Mouse (Mus musculus) CH12.LX (cell line): Measurements from ENCODE around the gene Tsen2. TPM values are rescaled to one million over a fixed set of nuclear protein-coding genes. Genes with fewer than 3 reads are reported as not detected.

Source experiments
- DNase-seq: peaks from one replicate; pipeline ENCODE4 v3.0.0-alpha.2; 2013; ENCODE audit errors: extremely low read depth
- H3K27ac ChIP-seq: 2 replicates; pipeline ENCODE4 v1.5.1; 2012; ENCODE audit warnings: low read depth, mild to moderate bottlenecking, control low read depth, moderate library complexity; ENCODE audit not compliant: insufficient read depth
- H3K27me3 ChIP-seq: replicated peaks from 2 replicates; pipeline ENCODE3; 2012; ENCODE audit warnings: inconsistent platforms
- H3K36me3 ChIP-seq, 2 experiments: replicated peaks in 1 of 2; 2 replicates each; pipeline versions ENCODE3 to v1.6.1; 2012; ENCODE audit warnings: inconsistent platforms in 1 of 2, low read length in 1 of 2, mild to moderate bottlenecking in 1 of 2, mixed read lengths in 1 of 2, moderate library complexity in 1 of 2; ENCODE audit not compliant: control insufficient read depth in 1 of 2, insufficient read depth in 1 of 2
- H3K4me1 ChIP-seq, 2 experiments: 2 replicates each; pipeline ENCODE4 v1.6.1; 2012; ENCODE audit warnings: inconsistent platforms in 1 of 2, moderate library complexity in 1 of 2; ENCODE audit not compliant: insufficient read depth in 2 of 2, control insufficient read depth in 1 of 2
- H3K4me2 ChIP-seq: 2 replicates; pipeline ENCODE4 v1.6.1; 2012; ENCODE audit warnings: low read depth, mild to moderate bottlenecking, control low read depth; ENCODE audit not compliant: poor library complexity, insufficient read depth, severe bottlenecking
- H3K4me3 ChIP-seq, 3 experiments: fragments of 150-350 bp in 1 of 3; sonication (generic) in 1 of 3; replicated peaks in 1 of 3; 2 replicates each; pipeline versions ENCODE3 to v1.5.1; 2011 to 2012; ENCODE audit warnings: low read depth in 2 of 3, low read length in 2 of 3, mild to moderate bottlenecking in 2 of 3, moderate library complexity in 2 of 3, control low read depth in 1 of 3, improper control_type of control experiment in 1 of 3, inconsistent platforms in 1 of 3, mixed read lengths in 1 of 3; ENCODE audit not compliant: poor library complexity in 1 of 3
- H3K79me2 ChIP-seq: replicated peaks from 2 replicates; pipeline ENCODE4 v1.6.1; 2012; ENCODE audit warnings: mild to moderate bottlenecking, moderate library complexity; ENCODE audit not compliant: control insufficient read depth, poor library complexity, insufficient read depth, severe bottlenecking; ENCODE audit errors: extremely low read depth
- H3K9ac ChIP-seq: 2 replicates; pipeline ENCODE4 v1.6.1; 2012; ENCODE audit warnings: low read depth, mild to moderate bottlenecking, control low read depth, moderate library complexity; ENCODE audit not compliant: insufficient read depth
- H3K9me3 ChIP-seq: replicated peaks from 2 replicates; pipeline ENCODE3; 2012; ENCODE audit warnings: low read length, inconsistent platforms, mixed read lengths
- BHLHE40 ChIP-seq: IDR thresholded peaks from 2 replicates; pipeline ENCODE4 v1.6.1; 2011; ENCODE audit warnings: mild to moderate bottlenecking, low read depth, low read length, improper control_type of control experiment
- CHD1 ChIP-seq: IDR thresholded peaks from 2 replicates; pipeline ENCODE4 v1.6.1; 2012; ENCODE audit warnings: low read depth, low read length, improper control_type of control experiment, inconsistent platforms
- CHD2 ChIP-seq: IDR thresholded peaks from 2 replicates; pipeline ENCODE4 v1.6.1; 2011; ENCODE audit warnings: low read length, improper control_type of control experiment
- CTCF ChIP-seq, 2 experiments: IDR thresholded peaks in 1 of 2; conservative IDR thresholded peaks in 1 of 2; 2 replicates each; pipeline ENCODE4 v1.5.1; 2011 to 2012; ENCODE audit warnings: low read depth in 2 of 2, low read length in 2 of 2, improper control_type of control experiment in 1 of 2, inconsistent platforms in 1 of 2, mild to moderate bottlenecking in 1 of 2, moderate library complexity in 1 of 2
- E2F4 ChIP-seq: IDR thresholded peaks from 2 replicates; pipeline ENCODE4 v1.6.1; 2011; ENCODE audit warnings: low read depth, low read length, improper control_type of control experiment; ENCODE audit not compliant: insufficient replicate concordance
- EP300 ChIP-seq: IDR thresholded peaks from 2 replicates; pipeline ENCODE4 v1.6.1; 2011; ENCODE audit warnings: low read length, improper control_type of control experiment
- ETS1 ChIP-seq: conservative IDR thresholded peaks from 2 replicates; pipeline ENCODE4 v1.6.1; 2012; ENCODE audit warnings: low read depth, mild to moderate bottlenecking, inconsistent platforms, low read length, improper control_type of control experiment, moderate library complexity
- IRF4 ChIP-seq: IDR thresholded peaks from 2 replicates; pipeline ENCODE4 v1.6.1; 2014; ENCODE audit warnings: low read depth, mild to moderate bottlenecking, inconsistent platforms, low read length, improper control_type of control experiment
- KAT2A ChIP-seq: IDR thresholded peaks from 2 replicates; pipeline ENCODE4 v1.6.1; 2012; ENCODE audit warnings: low read length, improper control_type of control experiment, inconsistent platforms; ENCODE audit not compliant: insufficient replicate concordance
- MAFK ChIP-seq: IDR thresholded peaks from 2 replicates; pipeline ENCODE4 v1.6.1; 2011; ENCODE audit warnings: low read length, improper control_type of control experiment; ENCODE audit not compliant: insufficient replicate concordance
- MAZ ChIP-seq: IDR thresholded peaks from 2 replicates; pipeline ENCODE4 v1.6.1; 2012; ENCODE audit warnings: low read depth, mild to moderate bottlenecking, inconsistent platforms, low read length, improper control_type of control experiment, moderate library complexity
- MEF2A ChIP-seq: IDR thresholded peaks from 2 replicates; pipeline ENCODE4 v1.6.1; 2014; ENCODE audit warnings: low read depth, mild to moderate bottlenecking, inconsistent platforms, low read length, improper control_type of control experiment, borderline replicate concordance
- MXI1 ChIP-seq: IDR thresholded peaks from 2 replicates; pipeline ENCODE4 v1.6.1; 2011; ENCODE audit warnings: mild to moderate bottlenecking, low read depth, low read length, improper control_type of control experiment
- NELFE ChIP-seq: IDR thresholded peaks from 2 replicates; pipeline ENCODE4 v1.6.1; 2011; ENCODE audit warnings: low read depth, low read length, improper control_type of control experiment
- PAX5 ChIP-seq: IDR thresholded peaks from 2 replicates; pipeline ENCODE4 v1.6.1; 2012; ENCODE audit warnings: low read length, inconsistent platforms, mixed read lengths
- POLR2A ChIP-seq: IDR thresholded peaks from 2 replicates; pipeline ENCODE4 v1.6.1; 2011; ENCODE audit warnings: low read depth, mild to moderate bottlenecking, improper control_type of control experiment, low read length
- RAD21 ChIP-seq: IDR thresholded peaks from 2 replicates; pipeline ENCODE4 v1.6.1; 2011; ENCODE audit warnings: low read depth, mild to moderate bottlenecking, low read length, improper control_type of control experiment, moderate library complexity
- RCOR1 ChIP-seq: conservative IDR thresholded peaks from 2 replicates; pipeline ENCODE4 v1.6.1; 2012; ENCODE audit warnings: low read depth, mild to moderate bottlenecking, inconsistent platforms, low read length, improper control_type of control experiment
- SMC3 ChIP-seq: IDR thresholded peaks from 2 replicates; pipeline ENCODE4 v1.6.1; 2011; ENCODE audit warnings: low read depth, low read length, improper control_type of control experiment
- USF1 ChIP-seq: IDR thresholded peaks from 2 replicates; pipeline ENCODE4 v1.6.1; 2014; ENCODE audit warnings: low read depth, mild to moderate bottlenecking, inconsistent platforms, low read length, improper control_type of control experiment
- USF2 ChIP-seq: conservative IDR thresholded peaks from 2 replicates; pipeline ENCODE4 v1.6.1; 2011; ENCODE audit warnings: low read depth, low read length, improper control_type of control experiment
- ZKSCAN1 ChIP-seq: IDR thresholded peaks from 2 replicates; pipeline ENCODE4 v1.6.1; 2012; ENCODE audit warnings: low read depth, inconsistent platforms, low read length, improper control_type of control experiment, borderline replicate concordance
- ZNF384 ChIP-seq: IDR thresholded peaks from 2 replicates; pipeline ENCODE4 v1.6.1; 2012; ENCODE audit warnings: low read depth, low read length, improper control_type of control experiment, inconsistent platforms
- dilution Hi-C: fragments of 300-500 bp; cut with MboI; formaldehyde crosslinking; loops from 2 replicates; pipeline ENCODE4 v1.14.3; 2020; ENCODE audit warnings: low sequenced_read_pairs; ENCODE audit not compliant: extremely low pct_unique_long_range_greater_than_20kb, extremely low pct_ligation_motif_present
- in situ Hi-C: fragments of 300-500 bp; cut with MboI; formaldehyde crosslinking; loops from 3 replicates; pipeline ENCODE4 v1.14.3; 2019; ENCODE audit warnings: low sequenced_read_pairs, low pct_ligation_motif_present, low pct_unique_long_range_greater_than_20kb, mixed read lengths
- polyA plus RNA-seq: library from polyadenylated mRNA; unstranded; fragments of >175 nt; gene quantifications from 2 replicates; pipeline ENCODE4 v1.2.1, GENCODE M21; 2012; ENCODE audit warnings: low read depth; ENCODE audit not compliant: insufficient read length
- total RNA-seq, 2 experiments: library from RNA; depleted of rRNA; stranded (reverse); fragments of 300-350 nt in 1 of 2; fragments of >200 nt in 1 of 2; gene quantifications; 2 replicates each; pipeline ENCODE4 v1.2.3; 2012 to 2014

Gene Tsen2
- total and polyA plus RNA-seq, 3 experiments = 17.2 to 30.1 (median 20.4) TPM

GRCm38 (mm10) chr6:115542341-115542740, 2.1 kb upstream of the Tsen2 start:
- peaks cover 0 to 11% of the 10 kb centered on the region in 2 experiments for H3K36me3 ChIP-seq
- H3K4me3 ChIP-seq = no peak overlapping the region
- no peaks in the 10 kb centered on the region for H3K27me3 ChIP-seq
- in situ Hi-C loops (loop anchor here (10.0 to 25.0 kb wide), 2 partner anchors 155 to 488 kb away; no protein-coding TSS in a partner anchor), dilution Hi-C loops (no loop called here)
- no peak overlapping the region for H3K27ac ChIP-seq
- no peak overlapping the region for H3K4me2 ChIP-seq
- peaks cover 6 to 53% of the 10 kb centered on the region in 2 experiments for H3K4me1 ChIP-seq
- no peaks in the 10 kb centered on the region; the same call in 1 of the 2 replicates for H3K79me2 ChIP-seq
- no peaks in the 10 kb centered on the region for H3K9me3 ChIP-seq
- H3K9ac ChIP-seq = no peak overlapping the region
- no peak for DNase-seq
- TF ChIP-seq EP300 (no peak), MEF2A (no peak), USF1 (no peak), POLR2A (no peak), MAZ (no peak), CHD2 (no peak), ETS1 (no peak), MAFK (no peak), BHLHE40 (peak; percentile 62), RCOR1 (no peak), CTCF (conservative IDR thresholded peaks at IDR 0.05 in 1 of 2, IDR thresholded peaks at IDR 0.05 in 1 of 2; ENCODE audit: low read depth in 2 of 2, low read length in 2 of 2) (0 out of 4 replicates have a peak, but pooled peaks of 1 of the 2 experiments have one; percentile 3), SMC3 (no peak), ZNF384 (peak; percentile 76), E2F4 (no peak), MXI1 (no peak), KAT2A (no peak), PAX5 (no peak), ZKSCAN1 (no peak)

DNA sequence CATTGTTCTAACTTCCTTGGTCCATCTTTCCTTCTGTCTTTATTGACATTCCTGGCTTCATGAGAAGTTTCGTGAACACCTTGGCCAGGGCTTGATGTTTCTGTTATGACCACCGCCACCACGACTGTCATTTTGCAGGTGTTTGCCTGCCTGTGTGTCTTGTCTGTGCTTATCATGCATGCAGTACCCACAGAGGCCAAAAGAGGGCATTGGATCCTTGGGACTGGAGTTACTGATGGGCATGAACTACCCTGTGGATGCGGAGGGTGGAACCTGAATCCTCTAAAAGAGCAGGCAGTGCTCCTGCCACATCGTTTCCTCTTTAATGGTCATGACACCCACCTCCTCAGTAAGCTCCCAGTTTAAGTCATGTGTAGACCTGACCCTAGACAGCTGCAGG, 1.8 kb downstream of the Tsen2 start:
- TF ChIP-seq CHD1 (no peak), EP300 (no peak), CTCF (conservative IDR thresholded peaks at IDR 0.05 in 1 of 2, IDR thresholded peaks at IDR 0.05 in 1 of 2; ENCODE audit: low read depth in 2 of 2, low read length in 2 of 2) (peak; percentile 65 to 80), NELFE (no peak), KAT2A (no peak), ETS1 (no peak), IRF4 (no peak), RAD21 (peak; percentile 79), SMC3 (peak; percentile 67), USF2 (no peak), MEF2A (no peak)
- Histone ChIP-seq H3K79me2 (no peaks in the 10 kb centered on the region; the same call in 1 of the 2 replicates), H3K4me2 (no peak overlapping the region), H3K27me3 (no peaks in the 10 kb centered on the region), H3K4me1 (peaks cover 6 to 60% of the 10 kb centered on the region in 2 experiments), H3K36me3 (peaks cover 11 to 46% of the 10 kb centered on the region in 2 experiments), H3K4me3 (no peak overlapping the region), H3K9me3 (no peaks in the 10 kb centered on the region), H3K9ac (no peak overlapping the region), H3K27ac (no peak overlapping the region)
- DNase-seq = peak; percentile 82
- dilution Hi-C loops (no loop called here), in situ Hi-C loops (loop anchor here (10.0 to 25.0 kb wide), 2 partner anchors 159 to 491 kb away; no protein-coding TSS in a partner anchor)
